Mouse (Mus musculus): ENCODE measurements at regions not wholly inside any gene's neighbourhood (a gene's known extent, or its start where the extent isn't known, plus 50 kb on each side); places are given as distances from the start of the nearest gene placed in this dataset.
"Not testable (repeated sequence)": the region's sequence is repeated elsewhere in the genome, so short reads cannot be mapped to it uniquely, and the experiment has no call there.

- H3K27me3 ChIP-seq (ENCODE audit: control insufficient read depth, insufficient read depth, low read length), result peaks cover 25% of the 10 kb centered on the region
- H3K36me3 ChIP-seq (ENCODE audit: control insufficient read depth, insufficient read depth, low read length), result no peaks in the 10 kb centered on the region
- peak overlapping the region; percentile 60 for H3K4me3 ChIP-seq (replicated peaks; ENCODE audit: low read length)
- WGBS, result under 1% methylated on average over 77 of the region's 77 CpGs
- H3K27ac ChIP-seq (ENCODE audit: low read length), result no peak overlapping the region
- peak overlapping the region; percentile 94 for H3K4me2 ChIP-seq (ENCODE audit: low read depth, low read length)
- H3K9me3 ChIP-seq (replicated peaks; ENCODE audit: control insufficient read depth, low read length), result no peaks in the 10 kb centered on the region
- 0 out of 2 replicates have a peak, but pooled peaks cover 3% of the 10 kb centered on the region for H3K4me1 ChIP-seq (ENCODE audit: control insufficient read depth, insufficient read depth, low read length)
- 0 out of 2 replicates have a peak, but pooled peaks have one; percentile 47 for ATAC-seq (ENCODE audit: insufficient read depth, low FRiP score)
- H3K9ac ChIP-seq (ENCODE audit: low read length), result peak overlapping the region; percentile 57
Observed at GRCm38 (mm10) chr1:18058211-18058971, 87.3 kb downstream of the Crisp4 start.

GRCm38 (mm10) chr1:18057646-18058210 is 88.0 kb downstream of the Crisp4 start:
- Histone ChIP-seq H3K4me3 (replicated peaks; ENCODE audit: low read length) (peak overlapping the region; percentile 60), H3K27me3 (ENCODE audit: control insufficient read depth, insufficient read depth, low read length) (peaks cover 25% of the 10 kb centered on the region), H3K4me2 (ENCODE audit: low read depth, low read length) (peak overlapping the region; percentile 94), H3K36me3 (ENCODE audit: control insufficient read depth, insufficient read depth, low read length) (no peaks in the 10 kb centered on the region), H3K4me1 (ENCODE audit: control insufficient read depth, insufficient read depth, low read length) (0 out of 2 replicates have a peak, but pooled peaks cover 3% of the 10 kb centered on the region), H3K27ac (ENCODE audit: low read length) (no peak overlapping the region), H3K9me3 (replicated peaks; ENCODE audit: control insufficient read depth, low read length) (no peaks in the 10 kb centered on the region), H3K9ac (ENCODE audit: low read length) (peak overlapping the region; percentile 57; the same call in 1 of the 2 replicates)
- no peak; the same call in 1 of the 2 replicates for ATAC-seq (ENCODE audit: insufficient read depth, low FRiP score)
- WGBS, result 2% methylated on average over 26 of the region's 26 CpGs

GRCm38 (mm10) chr1:18057003-18057402 is 88.7 kb downstream of the Crisp4 start:
- H3K9me3 ChIP-seq (replicated peaks; ENCODE audit: control insufficient read depth, low read length); H3K27ac ChIP-seq (ENCODE audit: low read length); H3K36me3 ChIP-seq (ENCODE audit: control insufficient read depth, insufficient read depth, low read length); H3K4me1 ChIP-seq (ENCODE audit: control insufficient read depth, insufficient read depth, low read length); ATAC-seq (ENCODE audit: insufficient read depth, low FRiP score); H3K9ac ChIP-seq (ENCODE audit: low read length): not testable (repeated sequence)
- 11% methylated on average over 11 of the region's 11 CpGs for WGBS
- H3K4me2 ChIP-seq (ENCODE audit: low read depth, low read length), result peak overlapping the region; percentile 94
- H3K4me3 ChIP-seq (replicated peaks; ENCODE audit: low read length), result peak overlapping the region; percentile 60; the same call in 1 of the 2 replicates
- H3K27me3 ChIP-seq (ENCODE audit: control insufficient read depth, insufficient read depth, low read length), result peaks cover 25% of the 10 kb centered on the region

- Histone ChIP-seq H3K9me3 (replicated peaks; ENCODE audit: control insufficient read depth, low read length) (no peaks in the 10 kb centered on the region), H3K4me2 (ENCODE audit: low read depth, low read length) (no peak overlapping the region), H3K4me3 (replicated peaks; ENCODE audit: low read length) (no peak overlapping the region), H3K27ac (ENCODE audit: low read length) (no peak overlapping the region), H3K27me3 (ENCODE audit: control insufficient read depth, insufficient read depth, low read length) (no peaks in the 10 kb centered on the region), H3K4me1 (ENCODE audit: control insufficient read depth, insufficient read depth, low read length) (no peaks in the 10 kb centered on the region), H3K9ac (ENCODE audit: low read length) (no peak overlapping the region), H3K36me3 (ENCODE audit: control insufficient read depth, insufficient read depth, low read length) (no peaks in the 10 kb centered on the region)
- 57% methylated on average over 3 of the region's 3 CpGs for WGBS
- no peak for ATAC-seq (ENCODE audit: insufficient read depth, low FRiP score)
Observed at GRCm38 (mm10) chr1:18030226-18030625, 115.5 kb downstream of the Crisp4 start.

GRCm38 (mm10) chr1:18012941-18013340 is 132.8 kb downstream of the Crisp4 start:
- H3K4me3 ChIP-seq (replicated peaks; ENCODE audit: low read length); H3K36me3 ChIP-seq (ENCODE audit: control insufficient read depth, insufficient read depth, low read length); H3K4me1 ChIP-seq (ENCODE audit: control insufficient read depth, insufficient read depth, low read length); ATAC-seq (ENCODE audit: insufficient read depth, low FRiP score); H3K27me3 ChIP-seq (ENCODE audit: control insufficient read depth, insufficient read depth, low read length); H3K4me2 ChIP-seq (ENCODE audit: low read depth, low read length); H3K9me3 ChIP-seq (replicated peaks; ENCODE audit: control insufficient read depth, low read length); H3K27ac ChIP-seq (ENCODE audit: low read length); H3K9ac ChIP-seq (ENCODE audit: low read length): not testable (repeated sequence)

- Histone ChIP-seq H3K4me3 (replicated peaks; ENCODE audit: low read length) (no peak overlapping the region), H3K9ac (ENCODE audit: low read length) (no peak overlapping the region), H3K27ac (ENCODE audit: low read length) (no peak overlapping the region), H3K9me3 (replicated peaks; ENCODE audit: control insufficient read depth, low read length) (no peaks in the 10 kb centered on the region), H3K36me3 (ENCODE audit: control insufficient read depth, insufficient read depth, low read length) (no peaks in the 10 kb centered on the region), H3K27me3 (ENCODE audit: control insufficient read depth, insufficient read depth, low read length) (no peaks in the 10 kb centered on the region), H3K4me2 (ENCODE audit: low read depth, low read length) (no peak overlapping the region), H3K4me1 (ENCODE audit: control insufficient read depth, insufficient read depth, low read length) (no peaks in the 10 kb centered on the region)
- WGBS, result 12% methylated on average over 3 of the region's 3 CpGs
- ATAC-seq (ENCODE audit: insufficient read depth, low FRiP score), result no peak
Observed at GRCm38 (mm10) chr1:17980604-17981003, 165.1 kb downstream of the Crisp4 start.

GRCm38 (mm10) chr1:17978086-17978485 is 167.6 kb downstream of the Crisp4 start:
- 72% methylated on average over 2 of the region's 2 CpGs for WGBS
- Histone ChIP-seq H3K36me3 (ENCODE audit: control insufficient read depth, insufficient read depth, low read length) (no peaks in the 10 kb centered on the region), H3K27me3 (ENCODE audit: control insufficient read depth, insufficient read depth, low read length) (no peaks in the 10 kb centered on the region), H3K4me2 (ENCODE audit: low read depth, low read length) (no peak overlapping the region), H3K27ac (ENCODE audit: low read length) (no peak overlapping the region), H3K4me3 (replicated peaks; ENCODE audit: low read length) (no peak overlapping the region), H3K9me3 (replicated peaks; ENCODE audit: control insufficient read depth, low read length) (no peaks in the 10 kb centered on the region), H3K9ac (ENCODE audit: low read length) (no peak overlapping the region), H3K4me1 (ENCODE audit: control insufficient read depth, insufficient read depth, low read length) (no peaks in the 10 kb centered on the region)
- no peak for ATAC-seq (ENCODE audit: insufficient read depth, low FRiP score)

GRCm38 (mm10) chr1:17956881-17957280 is 188.8 kb downstream of the Crisp4 start:
- not testable (repeated sequence) for H3K9ac ChIP-seq (ENCODE audit: low read length); H3K27ac ChIP-seq (ENCODE audit: low read length); H3K4me3 ChIP-seq (replicated peaks; ENCODE audit: low read length); H3K4me2 ChIP-seq (ENCODE audit: low read depth, low read length); H3K9me3 ChIP-seq (replicated peaks; ENCODE audit: control insufficient read depth, low read length); H3K4me1 ChIP-seq (ENCODE audit: control insufficient read depth, insufficient read depth, low read length); H3K27me3 ChIP-seq (ENCODE audit: control insufficient read depth, insufficient read depth, low read length); ATAC-seq (ENCODE audit: insufficient read depth, low FRiP score); H3K36me3 ChIP-seq (ENCODE audit: control insufficient read depth, insufficient read depth, low read length)
- WGBS, result 97% methylated on average over 14 of the region's 21 CpGs

GRCm38 (mm10) chr1:17932108-17932810 is 213.4 kb downstream of the Crisp4 start:
- H3K4me1 ChIP-seq (ENCODE audit: control insufficient read depth, insufficient read depth, low read length); H3K4me2 ChIP-seq (ENCODE audit: low read depth, low read length); H3K27me3 ChIP-seq (ENCODE audit: control insufficient read depth, insufficient read depth, low read length); H3K9me3 ChIP-seq (replicated peaks; ENCODE audit: control insufficient read depth, low read length); ATAC-seq (ENCODE audit: insufficient read depth, low FRiP score); H3K27ac ChIP-seq (ENCODE audit: low read length); H3K4me3 ChIP-seq (replicated peaks; ENCODE audit: low read length); H3K36me3 ChIP-seq (ENCODE audit: control insufficient read depth, insufficient read depth, low read length); H3K9ac ChIP-seq (ENCODE audit: low read length): not testable (repeated sequence)
- WGBS, result 81% methylated on average over 4 of the region's 4 CpGs
